Mouse (Mus musculus) midbrain, postnatal 0 days (tissue): ENCODE results near the gene Fbxw4. TPM values are rescaled to one million over a fixed set of nuclear protein-coding genes. Genes with fewer than 3 reads are reported as not detected.

ENCODE experiments used
- ATAC-seq: fragments of 200-750 bp; cut with Nextera tagmentation; 2 replicates; pipeline ENCODE4 v1.8.0; 2017; ENCODE audit warnings: moderate number of reproducible peaks, mild to moderate bottlenecking, moderate TSS enrichment, moderate library complexity; ENCODE audit not compliant: low FRiP score
- DNase-seq: peaks from one replicate; pipeline ENCODE4 v3.0.0-alpha.2; 2015; ENCODE audit warnings: low spot score
- H3K27ac ChIP-seq: fragments of 300-500 bp; sonication (generic); 2 replicates; pipeline ENCODE4 v1.5.1; 2014; ENCODE audit warnings: low read depth, mild to moderate bottlenecking, low read length, mixed read lengths
- H3K27me3 ChIP-seq: fragments of 300-500 bp; sonication (generic); 2 replicates; pipeline ENCODE4 v1.6.1; 2014; ENCODE audit warnings: low read length, control low read depth, mixed read lengths; ENCODE audit not compliant: insufficient read depth
- H3K36me3 ChIP-seq: fragments of 300-500 bp; sonication (generic); 2 replicates; pipeline ENCODE4 v1.6.1; 2014; ENCODE audit warnings: low read length, control low read depth, mixed read lengths; ENCODE audit not compliant: insufficient read depth
- H3K4me1 ChIP-seq: fragments of 300-500 bp; sonication (generic); 2 replicates; pipeline ENCODE4 v1.6.1; 2014; ENCODE audit warnings: mild to moderate bottlenecking, control low read depth, antibody characterized with exemption, low read length, mixed read lengths; ENCODE audit not compliant: insufficient read depth
- H3K4me2 ChIP-seq: fragments of 300-500 bp; sonication (generic); 2 replicates; pipeline ENCODE4 v1.6.1; 2014; ENCODE audit warnings: low read depth, mild to moderate bottlenecking, low read length, mixed read lengths; ENCODE audit not compliant: poor library complexity, severe bottlenecking
- H3K4me3 ChIP-seq: fragments of 300-500 bp; sonication (generic); 2 replicates; pipeline ENCODE4 v1.5.1; 2014; ENCODE audit warnings: low read depth, mild to moderate bottlenecking, low read length, moderate library complexity
- H3K9ac ChIP-seq: fragments of 300-500 bp; sonication (generic); replicated peaks from 2 replicates; pipeline ENCODE4 v1.6.1; 2014; ENCODE audit warnings: mild to moderate bottlenecking, low read length, moderate library complexity, mixed read lengths; ENCODE audit not compliant: poor library complexity, severe bottlenecking
- H3K9me3 ChIP-seq: fragments of 300-500 bp; sonication (generic); 2 replicates; pipeline ENCODE4 v1.6.1; 2016; ENCODE audit warnings: low read length, control low read depth
- CTCF ChIP-seq: IDR thresholded peaks from 2 replicates; pipeline ENCODE4 v1.5.1; 2016; ENCODE audit warnings: antibody characterized with exemption, mild to moderate bottlenecking
- WGBS: fragments of 180-500 bp; shearing (Covaris S2); extraction: QIAGEN DNeasy Blood & Tissue Kit; methylation state at CpG from one replicate; pipeline ENCODE4 v1.1.7; 2014; 5-methylcytosine and 5-hydroxymethylcytosine counted together
- polyA plus RNA-seq: library from polyadenylated mRNA; unstranded; fragments of >200 nt; fragmentation: Nextera tagmentation; extraction: Ambion mirVana; gene quantifications from 2 replicates; pipeline ENCODE4 v1.2.1, GENCODE M21; 2015
- total RNA-seq: library from RNA; depleted of rRNA; stranded (reverse); fragments of >200 nt; gene quantifications from 2 replicates; pipeline ENCODE4 v1.2.3, GENCODE M21; 2014; rRNA removed

The Fbxw4 gene
- total RNA-seq: 30.9 and 41.8 TPM in 2 replicates
- polyA plus RNA-seq: 5.6 and 6.0 TPM in 2 replicates

GRCm38 (mm10) chr19:45659738-45660502 is at the start of gene Fbxw4:
Fbxw4 (minus strand) TSS chr19:45660312.
- H3K9ac ChIP-seq: peak within 1 kb of the TSS; percentile 99
- H3K36me3 ChIP-seq: no peaks in the 10 kb centered on the region
- no peaks in the 10 kb centered on the region for H3K9me3 ChIP-seq
- H3K4me3 ChIP-seq: peak within 1 kb of the TSS; percentile 88
- DNase-seq (peak; percentile 66), ATAC-seq (peak; percentile 80)
- no peak for TF ChIP-seq CTCF
- H3K27ac ChIP-seq: peak within 1 kb of the TSS; percentile 98
- no peaks in the 10 kb centered on the region for H3K27me3 ChIP-seq
- peaks cover 5% of the 10 kb centered on the region; the same call in 1 of the 2 replicates for H3K4me1 ChIP-seq
- peak within 1 kb of the TSS; percentile 76 for H3K4me2 ChIP-seq
- WGBS: under 1% methylated on average over 75 of the region's 94 CpGs

DNA sequence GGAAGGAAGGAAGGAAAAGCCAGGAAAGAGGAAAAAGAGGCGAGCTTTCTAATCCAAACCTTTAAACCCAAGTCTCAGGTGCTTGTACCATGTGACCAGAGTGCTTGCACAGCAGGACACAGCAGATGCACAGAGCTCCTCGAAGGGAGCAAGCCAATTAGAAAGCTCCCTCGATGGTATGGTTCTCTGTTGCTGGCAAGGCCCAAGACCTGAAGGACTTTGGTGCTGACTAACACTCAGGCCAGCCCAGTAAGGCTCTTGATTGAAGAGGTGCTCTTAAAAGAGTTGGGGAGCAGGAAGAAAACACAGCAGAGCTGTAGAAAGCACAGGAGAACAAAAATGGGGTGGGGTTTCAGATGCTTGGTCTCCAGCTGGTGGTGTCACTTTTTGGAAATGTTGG is 48.6 kb upstream of the Fbxw4 start:
- H3K9ac ChIP-seq: no peak overlapping the region
- WGBS: 67% methylated on average over 3 of the region's 3 CpGs
- no peak for ATAC-seq
- H3K27me3 ChIP-seq: no peaks in the 10 kb centered on the region
- H3K27ac ChIP-seq: no peak overlapping the region
- TF ChIP-seq CTCF: no peak
- H3K9me3 ChIP-seq: no peaks in the 10 kb centered on the region
- no peak for DNase-seq
- no peak overlapping the region for H3K4me2 ChIP-seq
- H3K4me3 ChIP-seq: no peak overlapping the region
- H3K4me1 ChIP-seq: no peaks in the 10 kb centered on the region
- H3K36me3 ChIP-seq: no peaks in the 10 kb centered on the region

GRCm38 (mm10) chr19:45696281-45696600 is 36.1 kb upstream of the Fbxw4 start:
- 53% methylated on average over 6 of the region's 6 CpGs for WGBS
- no peaks in the 10 kb centered on the region for H3K36me3 ChIP-seq
- H3K4me3 ChIP-seq: no peak overlapping the region
- DNase-seq (no peak), ATAC-seq (no peak)
- no peaks in the 10 kb centered on the region for H3K4me1 ChIP-seq
- peaks cover 9% of the 10 kb centered on the region for H3K27me3 ChIP-seq
- no peak overlapping the region for H3K4me2 ChIP-seq
- TF ChIP-seq CTCF: no peak
- H3K9me3 ChIP-seq: no peaks in the 10 kb centered on the region
- no peak overlapping the region for H3K9ac ChIP-seq
- H3K27ac ChIP-seq: no peak overlapping the region

DNA sequence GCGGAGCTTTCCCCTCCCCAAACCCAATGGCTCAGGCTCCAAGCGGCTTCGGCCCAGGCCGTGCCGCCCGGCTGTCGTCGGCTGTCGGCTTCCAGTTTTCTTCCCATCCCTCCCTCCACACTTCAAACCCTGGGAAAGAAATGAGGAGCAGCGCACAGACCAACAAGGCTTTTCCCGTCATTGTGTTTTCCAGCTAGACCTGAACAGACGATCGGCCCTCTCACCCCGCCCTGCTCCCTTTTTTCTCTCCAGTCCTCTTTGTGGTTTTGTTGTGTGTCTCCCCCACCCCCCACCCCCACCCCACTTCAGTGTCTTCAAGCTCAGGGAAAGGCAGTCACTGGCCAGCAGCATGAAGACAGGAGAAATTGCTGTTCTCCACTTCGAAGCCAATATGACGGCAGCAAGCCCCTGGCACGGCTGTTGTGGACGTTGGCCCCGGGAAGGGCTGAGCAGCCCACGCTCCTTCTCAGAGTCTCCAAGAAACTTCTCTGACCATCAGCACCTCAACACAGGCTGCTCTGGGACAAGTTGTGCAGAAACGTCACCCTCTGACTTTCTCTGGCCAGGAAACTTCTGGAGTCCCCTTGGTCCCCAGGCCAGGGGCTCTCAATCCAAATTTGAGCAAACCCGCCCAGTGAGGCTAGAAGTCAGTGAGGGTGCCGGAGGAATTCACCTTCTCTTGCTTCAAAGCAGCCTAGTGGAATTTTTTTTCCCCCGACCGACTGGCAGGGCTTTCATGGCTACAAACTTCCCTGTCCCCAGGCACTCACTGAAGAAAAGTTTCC is 35.6 kb upstream of the Fbxw4 start:
- Histone ChIP-seq H3K4me2 (no peak overlapping the region), H3K27me3 (peaks cover 9% of the 10 kb centered on the region), H3K9ac (no peak overlapping the region), H3K4me3 (no peak overlapping the region), H3K27ac (no peak overlapping the region), H3K9me3 (no peaks in the 10 kb centered on the region), H3K36me3 (no peaks in the 10 kb centered on the region), H3K4me1 (no peaks in the 10 kb centered on the region)
- WGBS: 19% methylated on average over 25 of the region's 25 CpGs
- no peak for TF ChIP-seq CTCF
- ATAC-seq (no peak), DNase-seq (no peak)

DNA sequence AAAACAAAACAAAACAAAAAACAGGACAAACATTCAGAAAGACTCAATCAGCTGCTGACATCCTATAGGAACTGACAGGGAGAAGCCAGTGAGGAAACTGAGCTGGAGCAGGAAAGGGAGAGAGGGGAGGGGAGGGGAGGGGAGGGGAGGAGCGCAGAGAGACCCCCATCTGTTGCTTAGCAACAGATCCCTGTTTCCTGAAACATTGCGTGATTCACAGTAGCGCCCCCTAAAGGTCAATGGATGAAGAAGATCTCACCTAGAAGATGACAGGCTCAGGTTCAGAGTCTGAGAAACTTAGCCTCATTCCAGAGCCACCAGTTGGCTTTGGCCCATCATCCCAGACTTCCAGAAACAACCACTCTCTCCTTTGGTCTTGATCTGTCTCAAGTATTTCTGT is 33.9 kb upstream of the Fbxw4 start:
- 28% methylated on average over 3 of the region's 3 CpGs for WGBS
- H3K4me2 ChIP-seq: no peak overlapping the region
- H3K9ac ChIP-seq: no peak overlapping the region
- DNase-seq (peak; percentile 48), ATAC-seq (no peak)
- H3K36me3 ChIP-seq: no peaks in the 10 kb centered on the region
- TF ChIP-seq CTCF: peak; percentile 47
- H3K9me3 ChIP-seq: no peaks in the 10 kb centered on the region
- no peak overlapping the region for H3K27ac ChIP-seq
- no peak overlapping the region for H3K4me3 ChIP-seq
- no peaks in the 10 kb centered on the region for H3K4me1 ChIP-seq
- H3K27me3 ChIP-seq: peaks cover 9% of the 10 kb centered on the region

- Histone ChIP-seq H3K4me2 (no peak overlapping the region), H3K9ac (no peak overlapping the region), H3K4me3 (no peak overlapping the region), H3K9me3 (no peaks in the 10 kb centered on the region), H3K36me3 (no peaks in the 10 kb centered on the region), H3K27me3 (peaks cover 9% of the 10 kb centered on the region), H3K4me1 (no peaks in the 10 kb centered on the region), H3K27ac (no peak overlapping the region)
- no peak for TF ChIP-seq CTCF
- WGBS: 91% methylated on average over 8 of the region's 8 CpGs
- DNase-seq: no peak
- no peak for ATAC-seq
These were observed 32.1 kb upstream of the Fbxw4 start for GRCm38 (mm10) chr19:45692211-45692610.
